Mouse (Mus musculus) erythroblast, embryonic 14.5 days (primary cell): ENCODE measurements around the gene Supt3. TPM values are rescaled to one million over a fixed set of nuclear protein-coding genes. Genes with fewer than 3 reads are reported as not detected.

ENCODE experiments used
- H3K27me3 ChIP-seq: 2 replicates; pipeline ENCODE4 v1.6.1; 2012; ENCODE audit warnings: inconsistent platforms; ENCODE audit not compliant: control insufficient read depth
- H3K36me3 ChIP-seq: 2 replicates; pipeline ENCODE4 v1.6.1; 2012; ENCODE audit warnings: mild to moderate bottlenecking, inconsistent platforms; ENCODE audit not compliant: control insufficient read depth
- H3K4me1 ChIP-seq: 2 replicates; pipeline ENCODE4 v1.6.1; 2012; ENCODE audit warnings: inconsistent platforms; ENCODE audit not compliant: control insufficient read depth
- H3K4me3 ChIP-seq: replicated peaks from 2 replicates; pipeline ENCODE3; 2012; ENCODE audit warnings: moderate library complexity, mild to moderate bottlenecking, inconsistent platforms
- H3K9me3 ChIP-seq: 2 replicates; pipeline ENCODE4 v1.6.1; 2012; ENCODE audit warnings: low read length, inconsistent platforms, mixed read lengths; ENCODE audit not compliant: control insufficient read depth
- GATA1 ChIP-seq: IDR thresholded peaks from 2 replicates; pipeline ENCODE4 v1.6.1; 2012; ENCODE audit warnings: low read length, inconsistent platforms, mixed read lengths
- TAL1 ChIP-seq: IDR thresholded peaks from 3 replicates; pipeline ENCODE4 v1.6.1; 2012; ENCODE audit warnings: low read length, inconsistent platforms, mixed read lengths
- polyA plus RNA-seq: library from polyadenylated mRNA; stranded (reverse); fragments of >175 nt; gene quantifications from 2 replicates; pipeline ENCODE4 v1.2.3, GENCODE M21; 2012

Supt3 gene
- polyA plus RNA-seq, 1 experiment = 0.62 TPM

DNA sequence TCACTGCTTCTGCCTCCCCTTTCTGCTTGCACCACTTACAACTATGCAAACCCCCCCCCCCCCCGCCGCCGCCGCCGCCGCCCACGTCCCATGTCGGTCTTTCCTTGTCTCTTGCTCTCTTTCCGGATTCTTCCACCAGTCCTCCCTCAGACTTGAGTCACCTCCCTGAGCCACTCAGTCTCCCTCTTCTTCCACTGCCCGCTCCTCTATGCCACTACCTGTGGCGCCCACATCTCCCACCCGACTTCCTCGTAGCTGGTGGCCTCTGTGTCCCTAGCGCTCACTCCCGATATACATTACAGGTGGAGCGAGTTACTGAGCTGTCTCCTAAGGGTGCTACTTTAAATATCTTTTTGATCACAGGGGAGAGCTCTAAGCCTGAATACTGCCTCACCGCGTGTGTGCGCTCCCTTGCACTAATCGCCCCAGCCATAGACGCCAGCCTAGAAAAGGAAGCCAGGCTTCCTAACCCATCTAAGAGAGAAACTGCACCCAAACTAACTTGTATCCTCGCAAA lies 38.8 kb upstream of the Supt3 start:
- Histone ChIP-seq H3K27me3 (peaks cover 74% of the 10 kb centered on the region), H3K36me3 (no peaks in the 10 kb centered on the region), H3K4me3 (no peak overlapping the region), H3K9me3 (peaks cover 7% of the 10 kb centered on the region; the same call in 1 of the 2 replicates), H3K4me1 (no peaks in the 10 kb centered on the region)
- no peak for TF ChIP-seq TAL1
- no peak for TF ChIP-seq GATA1

DNA sequence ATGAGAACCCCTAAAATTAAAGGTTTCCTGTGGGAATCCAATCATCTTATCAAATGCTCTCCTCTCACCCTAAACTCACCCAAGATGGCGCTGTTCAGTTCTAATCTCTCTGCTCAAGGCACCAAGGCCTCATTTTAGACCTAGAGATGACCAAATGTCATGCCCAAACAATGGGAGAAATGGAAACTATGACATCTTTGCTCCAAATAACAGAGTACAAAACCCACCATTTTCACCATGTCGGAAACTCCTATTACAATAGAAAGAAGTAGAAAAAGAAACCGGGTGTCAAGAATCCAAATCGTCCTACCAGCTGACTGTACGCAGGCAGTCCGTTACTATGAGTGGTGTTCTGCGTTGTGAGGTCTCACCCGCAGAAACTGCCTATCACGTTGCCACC lies 34.7 kb upstream of the Supt3 start:
- Histone ChIP-seq H3K27me3 (peaks cover 33% of the 10 kb centered on the region), H3K4me3 (no peak overlapping the region), H3K4me1 (peaks cover 1% of the 10 kb centered on the region; the same call in 1 of the 2 replicates), H3K9me3 (no peaks in the 10 kb centered on the region), H3K36me3 (no peaks in the 10 kb centered on the region)
- TF ChIP-seq TAL1 (no peak), GATA1 (no peak)

DNA sequence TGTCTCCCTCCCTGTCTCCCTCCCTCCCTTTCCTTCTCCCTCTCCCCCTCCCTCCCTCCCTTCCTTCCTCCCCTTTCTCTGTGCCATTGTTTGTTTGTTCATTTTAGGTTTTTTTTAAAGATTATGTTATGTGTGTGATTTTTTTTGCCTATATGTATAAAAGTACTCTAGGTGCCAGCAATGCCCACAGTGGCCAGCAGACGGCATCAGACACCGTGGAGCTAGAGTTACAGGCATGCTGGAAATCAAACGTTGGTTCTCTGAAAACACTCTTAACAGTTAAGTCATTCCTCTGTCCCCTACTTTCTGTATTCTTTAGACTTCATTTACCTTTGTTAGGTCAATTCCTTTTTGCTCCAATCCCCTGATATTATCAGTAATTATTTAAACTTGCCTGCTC lies 33.2 kb upstream of the Supt3 start:
- no peak for TF ChIP-seq TAL1
- TF ChIP-seq GATA1 = no peak
- Histone ChIP-seq H3K4me3 (no peak overlapping the region), H3K4me1 (peaks cover 1% of the 10 kb centered on the region; the same call in 1 of the 2 replicates), H3K27me3 (peaks cover 18% of the 10 kb centered on the region), H3K9me3 (no peaks in the 10 kb centered on the region), H3K36me3 (no peaks in the 10 kb centered on the region)

DNA sequence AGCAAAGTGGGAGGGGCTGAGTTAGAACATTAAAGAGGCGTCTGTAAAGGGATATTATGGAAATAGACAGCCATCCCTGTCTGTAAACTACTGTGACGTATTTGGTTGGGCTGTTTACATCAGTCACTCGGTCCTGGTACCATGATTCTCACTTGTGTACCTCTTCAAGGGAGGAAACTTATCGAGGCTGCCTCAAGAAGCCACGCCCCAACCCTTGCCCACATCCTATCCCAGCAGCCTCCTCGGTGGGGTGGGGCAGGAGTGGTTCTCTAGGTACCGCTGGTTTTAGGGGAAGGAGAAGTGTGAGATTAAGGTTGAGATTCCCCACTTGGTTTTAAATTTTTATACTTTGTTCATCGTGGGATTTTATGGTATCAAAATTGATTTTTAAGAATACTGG lies 31.6 kb upstream of the Supt3 start:
- H3K4me3 ChIP-seq = no peak overlapping the region
- no peak for TF ChIP-seq GATA1
- no peaks in the 10 kb centered on the region for H3K36me3 ChIP-seq
- H3K9me3 ChIP-seq = no peaks in the 10 kb centered on the region
- H3K27me3 ChIP-seq = peaks cover 7% of the 10 kb centered on the region
- H3K4me1 ChIP-seq = peaks cover 1% of the 10 kb centered on the region; the same call in 1 of the 2 replicates

DNA sequence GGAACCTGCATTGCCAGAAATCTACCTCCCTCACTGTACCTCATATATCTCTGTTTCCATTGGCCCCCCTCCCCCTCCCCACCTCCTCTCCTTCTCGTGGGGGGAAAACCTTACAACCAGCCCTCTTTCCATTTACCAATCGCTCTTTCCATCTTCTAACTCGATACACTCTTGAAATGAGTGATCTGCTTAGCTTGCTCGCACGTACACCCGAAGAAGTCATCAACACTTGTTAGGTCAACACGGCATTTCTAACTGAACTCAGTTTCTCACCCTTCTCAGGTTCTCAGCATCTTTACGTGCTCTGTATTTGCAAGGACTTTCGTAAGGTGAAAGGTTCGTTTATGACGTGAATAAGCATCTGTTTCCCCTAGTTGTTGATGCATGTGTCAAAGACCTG lies 10.6 kb upstream of the Supt3 start:
- Histone ChIP-seq H3K9me3 (no peaks in the 10 kb centered on the region), H3K4me1 (no peaks in the 10 kb centered on the region), H3K4me3 (no peak overlapping the region), H3K36me3 (no peaks in the 10 kb centered on the region), H3K27me3 (no peaks in the 10 kb centered on the region)
- TF ChIP-seq GATA1 (no peak), TAL1 (no peak)

DNA sequence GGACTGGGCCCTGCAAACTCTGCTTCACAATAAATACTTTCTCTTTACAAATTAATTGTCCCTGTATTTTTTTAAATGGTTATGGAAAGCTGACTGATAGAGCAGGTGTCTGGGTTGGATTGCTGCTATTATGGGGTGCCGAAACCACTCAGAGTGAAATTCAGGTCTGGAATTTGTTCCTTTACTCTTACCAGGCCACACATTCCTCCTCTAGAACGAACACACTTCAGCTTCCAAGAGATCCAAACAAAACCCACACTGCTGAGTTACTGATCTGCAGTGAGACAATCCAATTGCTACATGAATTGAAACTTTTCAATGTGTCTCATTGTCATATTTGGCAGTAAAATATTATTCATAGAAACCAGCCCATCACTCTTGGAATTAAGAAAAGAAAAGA lies 10.0 kb upstream of the Supt3 start:
- TF ChIP-seq GATA1 = no peak
- no peak for TF ChIP-seq TAL1
- no peaks in the 10 kb centered on the region for H3K36me3 ChIP-seq

DNA sequence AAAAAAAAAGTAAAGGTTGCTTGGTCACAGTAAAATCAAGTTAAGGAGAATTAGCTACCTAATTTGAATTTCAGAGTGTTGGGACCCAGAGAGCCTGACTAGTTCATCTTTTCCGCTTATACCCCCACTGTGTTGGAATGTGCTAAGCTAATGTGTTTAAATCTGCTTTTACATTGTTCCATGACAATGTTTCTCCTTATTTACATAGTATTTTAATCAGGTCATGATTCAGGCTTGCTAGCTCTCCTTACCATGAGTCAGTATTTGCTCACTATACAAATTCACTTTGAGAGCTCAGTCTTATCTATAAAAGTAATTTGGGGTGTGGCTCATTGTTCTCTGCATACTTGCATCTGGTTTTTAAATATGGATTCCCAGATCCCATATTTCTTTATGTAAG lies 9.6 kb upstream of the Supt3 start:
- Histone ChIP-seq H3K4me1 (no peaks in the 10 kb centered on the region), H3K36me3 (no peaks in the 10 kb centered on the region), H3K9me3 (no peaks in the 10 kb centered on the region), H3K4me3 (no peak overlapping the region), H3K27me3 (no peaks in the 10 kb centered on the region; the same call in 1 of the 2 replicates)
- no peak for TF ChIP-seq TAL1
- TF ChIP-seq GATA1 = no peak

More for the DNA sequence above, 10.0 kb upstream of the Supt3 start:
- H3K4me1 ChIP-seq = no peaks in the 10 kb centered on the region
- no peaks in the 10 kb centered on the region for H3K9me3 ChIP-seq
- H3K27me3 ChIP-seq = no peaks in the 10 kb centered on the region; the same call in 1 of the 2 replicates
- no peak overlapping the region for H3K4me3 ChIP-seq

DNA sequence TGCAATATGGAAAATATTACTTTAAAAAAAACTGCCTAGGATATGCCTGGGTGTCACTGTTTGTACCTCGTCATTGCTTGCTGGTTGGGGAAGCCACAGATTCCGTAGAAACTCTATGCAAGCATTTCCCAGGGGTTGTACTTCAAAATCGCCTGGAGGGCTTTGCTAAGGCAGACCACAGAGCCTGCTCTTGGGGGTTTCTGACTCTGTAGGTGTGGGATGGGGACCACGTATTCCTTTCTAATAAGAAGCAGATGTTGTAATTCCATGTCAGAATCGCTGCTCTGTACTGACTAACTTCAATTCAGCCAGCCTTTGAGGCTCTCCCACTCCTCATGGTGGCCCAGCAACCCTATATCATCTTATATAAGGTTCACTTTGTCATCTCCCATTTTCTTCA lies 8.4 kb upstream of the Supt3 start:
- Histone ChIP-seq H3K4me3 (no peak overlapping the region), H3K36me3 (no peaks in the 10 kb centered on the region), H3K4me1 (no peaks in the 10 kb centered on the region), H3K27me3 (no peaks in the 10 kb centered on the region; the same call in 1 of the 2 replicates), H3K9me3 (no peaks in the 10 kb centered on the region)
- no peak for TF ChIP-seq GATA1
- TF ChIP-seq TAL1 = no peak

DNA sequence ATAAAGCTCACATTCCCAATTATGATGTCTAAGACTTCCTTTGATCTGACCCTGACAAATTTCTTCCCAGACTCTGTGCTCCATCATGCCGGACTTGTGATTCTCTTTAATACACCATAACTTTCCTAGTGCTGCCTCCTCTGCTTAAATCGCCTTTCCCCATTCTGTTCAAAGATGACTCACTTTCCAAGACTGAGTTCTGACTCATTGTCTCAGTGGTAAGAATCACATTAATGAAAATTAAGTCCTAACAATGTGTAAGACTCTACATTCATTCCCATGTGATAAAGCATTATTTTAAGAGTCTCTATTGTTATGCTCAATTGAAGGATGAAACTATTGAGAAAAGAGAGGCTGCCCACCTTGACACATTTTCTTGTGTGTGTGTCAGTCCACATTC lies 6.1 kb upstream of the Supt3 start:
- no peaks in the 10 kb centered on the region for H3K4me1 ChIP-seq
- 0 out of 2 replicates have a peak, but pooled peaks cover under 1% of the 10 kb centered on the region for H3K9me3 ChIP-seq
- no peak overlapping the region for H3K4me3 ChIP-seq
- no peaks in the 10 kb centered on the region; the same call in 1 of the 2 replicates for H3K27me3 ChIP-seq
- TF ChIP-seq TAL1 (no peak), GATA1 (no peak)
- H3K36me3 ChIP-seq = no peaks in the 10 kb centered on the region

DNA sequence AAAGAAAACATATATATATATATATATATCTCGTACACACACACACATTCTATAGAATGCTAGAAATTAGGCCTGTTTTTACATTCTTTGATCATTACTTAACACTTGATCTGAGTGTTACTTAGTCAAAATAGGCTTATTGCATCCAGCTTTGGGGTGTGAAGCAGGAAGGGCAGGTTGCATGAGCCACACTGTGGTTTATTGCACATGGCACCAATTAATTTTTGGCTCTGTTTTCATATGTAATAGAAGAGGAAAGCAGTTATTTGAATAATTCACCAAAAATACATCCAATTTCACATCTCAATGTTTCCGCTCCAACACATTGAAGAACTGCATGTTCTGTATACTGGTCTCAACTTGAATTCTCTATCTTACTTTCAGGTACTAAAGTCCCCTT lies 4.4 kb upstream of the Supt3 start:
- TF ChIP-seq TAL1 (no peak), GATA1 (no peak)
- H3K9me3 ChIP-seq = 0 out of 2 replicates have a peak, but pooled peaks cover 3% of the 10 kb centered on the region
- no peaks in the 10 kb centered on the region; the same call in 1 of the 2 replicates for H3K27me3 ChIP-seq
- H3K4me1 ChIP-seq = peaks cover 9% of the 10 kb centered on the region
- no peak overlapping the region for H3K4me3 ChIP-seq
- H3K36me3 ChIP-seq = no peaks in the 10 kb centered on the region
